Mouse (Mus musculus): Measurements from ENCODE around the gene Olfr282.

Gene Olfr282

DNA sequence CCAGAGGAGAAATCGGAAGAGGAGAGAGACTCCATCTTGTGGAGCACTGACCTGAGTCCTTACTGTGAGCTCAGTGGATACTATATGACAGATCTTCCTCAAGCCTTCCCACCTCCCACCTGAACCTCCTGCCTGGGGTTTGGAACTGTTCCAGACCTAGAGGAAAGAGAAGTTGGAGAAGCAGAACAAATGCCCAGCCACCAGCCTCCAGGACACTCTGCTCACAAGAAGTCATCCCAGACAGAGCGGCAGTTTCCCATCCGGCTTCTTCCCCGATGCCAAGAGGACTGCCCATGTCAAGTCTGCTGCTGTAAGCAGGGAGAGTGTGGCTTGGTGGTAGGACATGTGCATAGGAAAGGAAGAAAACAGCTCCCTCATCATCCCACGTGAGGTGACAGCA, 45.3 kb downstream of the Olfr282 start:
- no peak for DNase-seq

DNA sequence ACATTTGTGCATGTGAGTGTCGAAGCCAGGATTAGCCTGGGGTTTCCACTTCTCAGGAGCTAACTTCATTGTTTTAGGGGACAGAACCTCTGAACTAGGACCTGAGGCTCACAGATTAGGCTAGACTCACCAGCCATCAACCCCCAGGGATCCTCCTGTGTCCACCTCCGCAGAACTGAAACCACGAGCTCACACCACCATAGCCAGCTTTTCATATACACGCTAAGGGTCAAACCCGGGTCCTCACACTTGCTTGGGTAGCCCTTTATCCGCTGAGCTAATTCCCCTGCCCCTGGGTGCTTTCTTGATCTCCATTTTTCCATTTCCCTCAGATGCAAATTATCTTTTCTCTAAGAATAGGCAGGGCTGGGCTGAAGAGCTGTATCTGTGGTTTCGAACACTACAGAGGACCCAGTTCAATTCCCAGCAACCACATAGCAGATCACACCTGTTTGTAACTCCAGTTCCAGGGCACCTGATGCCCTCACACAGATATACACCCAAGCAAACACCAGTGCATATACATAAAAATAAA, 48.6 kb downstream of the Olfr282 start:
- DNase-seq, result no peak

DNA sequence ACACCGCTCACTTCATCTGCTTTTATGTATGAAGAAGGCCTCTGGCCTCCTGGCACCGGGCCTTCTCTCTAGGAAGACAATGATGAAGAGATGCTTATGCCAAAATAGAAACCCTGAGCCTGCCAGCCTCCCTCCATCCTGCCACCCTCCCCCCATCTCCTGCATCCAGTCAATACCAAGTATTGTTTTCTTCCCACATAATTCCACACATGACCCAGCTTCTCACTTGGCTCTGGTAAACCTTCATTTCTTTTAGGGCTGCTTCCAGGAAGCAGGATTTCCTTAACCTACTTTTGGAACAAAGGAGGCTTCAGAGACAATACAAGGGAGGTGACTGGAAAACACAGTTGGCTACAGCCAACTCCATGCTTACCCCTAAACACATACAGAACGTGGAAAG, 51.7 kb downstream of the Olfr282 start, which contains the start of gene Lalba:
Gene Lalba (minus strand): TSS at position 21 of the 400 bp plus-strand sequence.
- DNase-seq, result no peak

DNA sequence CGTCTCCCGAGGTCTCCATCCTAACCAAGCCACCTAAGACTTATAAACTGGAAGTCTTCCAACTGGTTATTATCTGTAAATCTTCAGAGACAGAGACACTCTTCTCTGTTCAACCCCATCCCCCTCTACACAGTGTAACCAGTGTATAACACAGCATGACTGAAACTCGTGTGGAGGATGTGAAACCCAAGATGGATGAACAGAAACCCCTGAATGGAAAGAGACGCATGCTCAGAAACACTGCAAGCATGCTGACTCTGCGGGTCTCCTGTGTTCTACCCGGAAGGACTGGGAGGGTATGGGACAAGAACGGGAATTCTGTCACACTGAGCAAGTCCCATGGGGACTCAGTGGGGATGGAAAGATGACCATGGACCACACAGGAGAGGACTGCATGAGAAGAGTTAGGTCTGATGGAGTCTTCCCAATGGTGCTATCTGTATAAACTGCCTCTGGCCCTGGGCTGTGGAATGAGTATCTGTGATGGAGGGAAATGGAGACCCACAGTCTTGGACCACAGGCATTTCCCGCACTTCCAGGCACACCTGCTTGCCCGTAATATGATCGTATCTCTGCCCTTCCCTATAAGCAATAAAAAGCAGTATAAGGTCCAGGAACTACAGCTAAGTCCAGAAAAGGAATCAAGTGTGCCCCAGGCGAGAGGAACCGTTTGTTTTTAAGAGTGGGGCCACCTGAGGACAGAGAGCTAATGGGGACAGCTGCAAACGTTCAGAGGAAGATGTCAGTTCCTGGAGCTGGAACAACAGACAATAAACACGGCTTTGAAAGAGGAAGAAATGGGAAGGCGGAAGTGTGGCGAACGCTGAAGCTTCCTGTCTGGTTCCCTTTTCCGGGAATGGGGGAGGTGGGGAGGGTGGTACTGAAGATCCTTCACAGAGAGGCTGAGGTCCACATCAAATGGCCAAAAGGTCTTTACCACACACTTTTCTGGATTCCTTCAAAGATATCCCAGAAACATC, 53.2 kb downstream of the Olfr282 start:
- DNase-seq, result no peak

DNA sequence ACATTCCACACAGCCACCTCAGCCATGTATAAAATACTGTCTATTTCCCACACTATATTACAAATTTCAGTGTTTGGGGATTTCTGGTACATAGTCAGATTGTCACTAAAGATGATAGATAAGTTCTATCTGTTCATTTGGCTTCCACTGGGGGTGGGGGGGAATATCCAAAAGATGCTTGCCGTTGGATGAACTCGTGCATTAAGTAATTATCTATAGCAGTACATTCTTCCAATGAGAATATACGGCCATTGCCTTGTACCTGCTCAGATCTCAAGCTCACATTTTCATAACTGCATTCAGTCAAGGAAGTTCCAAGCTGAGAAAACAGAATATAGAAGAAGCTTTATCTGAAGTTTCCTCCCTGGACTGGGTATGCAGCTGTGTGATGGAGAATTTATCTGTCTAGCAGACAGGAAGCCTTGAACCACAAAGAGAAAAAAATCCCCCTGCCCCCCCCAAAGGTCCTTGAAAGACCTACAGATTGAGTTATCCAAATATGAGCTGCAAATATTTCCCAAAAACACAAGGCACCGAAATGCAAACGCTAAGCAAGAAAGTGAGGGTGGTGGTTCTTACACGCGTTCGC, 55.5 kb downstream of the Olfr282 start:
- no peak for DNase-seq

Measured in cerebellum, adult 9-11 months (tissue).